Mouse (Mus musculus) heart, adult 2 months (tissue): Measurements from ENCODE around the gene Rassf5.
"Not testable (repeated sequence)": the region's sequence is repeated elsewhere in the genome, so short reads cannot be mapped to it uniquely, and the experiment has no call there.

ENCODE experiments used
- CTCF ChIP-seq: fragments of 200-600 bp; IDR thresholded peaks from 2 replicates; pipeline ENCODE4 v1.8.1; 2022; ENCODE audit warnings: antibody characterized with exemption, mild to moderate bottlenecking, moderate library complexity
- EP300 ChIP-seq: fragments of 200-500 bp; IDR thresholded peaks from 2 replicates; pipeline ENCODE4 v1.6.1; 2011; ENCODE audit warnings: low read depth, low read length, control low read depth; ENCODE audit not compliant: insufficient read depth
- POLR2A ChIP-seq: fragments of 200-500 bp; IDR thresholded peaks from 2 replicates; pipeline ENCODE4 v1.6.1; 2011; ENCODE audit warnings: mild to moderate bottlenecking, low read depth, low read length, control low read depth; ENCODE audit not compliant: insufficient read depth

DNA sequence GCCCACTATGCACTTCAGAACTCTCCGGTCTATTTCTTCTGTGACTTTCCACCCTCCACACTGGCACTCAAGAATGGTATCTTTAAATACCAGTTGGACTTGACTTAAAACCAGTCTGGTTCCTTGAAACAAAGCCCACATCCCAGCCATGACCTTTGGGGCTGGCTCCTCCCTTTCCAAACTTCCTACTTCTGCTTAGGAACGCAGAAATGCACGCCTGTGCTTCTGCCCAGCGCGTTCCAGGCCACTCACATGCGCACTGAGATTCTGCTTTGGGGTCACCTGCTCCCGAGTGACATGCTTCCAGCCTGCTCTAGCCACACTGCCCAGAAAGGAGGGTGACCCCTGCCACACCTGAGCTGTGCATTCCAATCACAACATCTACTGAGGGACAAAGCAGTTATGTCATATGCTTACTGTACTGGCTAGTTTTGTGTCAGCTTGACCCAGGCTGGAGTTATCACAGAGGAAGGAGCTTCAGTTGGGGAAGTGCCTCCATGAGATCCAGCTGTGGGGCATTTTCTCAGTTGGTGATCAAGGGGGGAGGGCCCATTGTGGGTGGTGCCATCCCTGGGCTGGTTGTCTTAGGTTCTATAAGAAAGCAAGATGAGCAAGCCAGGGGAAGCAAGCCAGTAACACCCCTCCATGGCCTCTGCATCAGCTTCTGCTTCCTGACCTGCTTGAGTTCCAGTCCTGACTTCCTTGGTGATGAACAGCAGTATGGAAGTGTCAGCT lies 7.6 kb upstream of the Rassf5 start:
- not testable (repeated sequence) for TF ChIP-seq POLR2A, CTCF, EP300
